Mouse (Mus musculus) midbrain, embryonic 14.5 days (tissue): ENCODE measurements around the gene Lmnb2. TPM values are rescaled to one million over a fixed set of nuclear protein-coding genes. Genes with fewer than 3 reads are reported as not detected.

Experiments
- ATAC-seq: fragments of 200-750 bp; cut with Nextera tagmentation; 2 replicates; pipeline ENCODE4 v1.8.0; 2017; ENCODE audit warnings: moderate number of reproducible peaks, moderate library complexity; ENCODE audit not compliant: low FRiP score, low TSS enrichment
- DNase-seq: peaks from one replicate; pipeline ENCODE4 v3.0.0-alpha.2; 2015
- H3K27ac ChIP-seq: fragments of 300-500 bp; sonication (generic); replicated peaks from 2 replicates; pipeline ENCODE4 v1.5.1; 2014; ENCODE audit warnings: mild to moderate bottlenecking, low read depth, low read length, moderate library complexity
- H3K27me3 ChIP-seq: fragments of 300-500 bp; sonication (generic); 2 replicates; pipeline ENCODE4 v1.6.1; 2014; ENCODE audit warnings: low read length, control low read depth, mixed read lengths; ENCODE audit not compliant: control insufficient read depth, insufficient read depth
- H3K36me3 ChIP-seq: fragments of 300-500 bp; sonication (generic); 2 replicates; pipeline ENCODE4 v1.6.1; 2014; ENCODE audit warnings: low read length, control low read depth; ENCODE audit not compliant: control insufficient read depth, insufficient read depth
- H3K4me1 ChIP-seq: fragments of 300-500 bp; sonication (generic); 2 replicates; pipeline ENCODE4 v1.6.1; 2014; ENCODE audit warnings: mild to moderate bottlenecking, antibody characterized with exemption, low read length, control low read depth; ENCODE audit not compliant: control insufficient read depth, insufficient read depth
- H3K4me2 ChIP-seq: fragments of 300-500 bp; sonication (generic); 2 replicates; pipeline ENCODE4 v1.6.1; 2014; ENCODE audit warnings: mild to moderate bottlenecking, low read length, moderate library complexity
- H3K4me3 ChIP-seq: fragments of 300-500 bp; sonication (generic); replicated peaks from 2 replicates; pipeline ENCODE4 v1.5.1; 2014; ENCODE audit warnings: low read depth, low read length
- H3K9ac ChIP-seq: fragments of 300-500 bp; sonication (generic); replicated peaks from 2 replicates; pipeline ENCODE4 v1.6.1; 2014; ENCODE audit warnings: mild to moderate bottlenecking, low read length, moderate library complexity
- H3K9me3 ChIP-seq: fragments of 300-500 bp; sonication (generic); 2 replicates; pipeline ENCODE4 v1.6.1; 2016; ENCODE audit warnings: low read length, control low read depth, mixed read lengths; ENCODE audit not compliant: control insufficient read depth
- WGBS: fragments of 180-500 bp; shearing (Covaris S2); extraction: QIAGEN DNeasy Blood & Tissue Kit; methylation state at CpG from one replicate; pipeline ENCODE4 v1.1.7; 2014; 5-methylcytosine and 5-hydroxymethylcytosine counted together
- polyA plus RNA-seq: library from polyadenylated mRNA; unstranded; fragments of >200 nt; fragmentation: Nextera tagmentation; extraction: Ambion mirVana; gene quantifications from 2 replicates; pipeline ENCODE4 v1.2.1, GENCODE M21; 2014

The Lmnb2 gene
- polyA plus RNA-seq, 1 experiment from 2014 or later, result 13.9 TPM

GRCm38 (mm10) chr10:80854913-80855748 is 62.9 kb downstream of the Lmnb2 start, which contains the start of the genes Lsm7 and Sppl2b:
Gene Lsm7, minus strand, starts transcription at chr10:80855209.
Gene Sppl2b, plus strand, starts transcription at chr10:80855275.
- no peaks in the 10 kb centered on the region for H3K9me3 ChIP-seq
- H3K27me3 ChIP-seq, result no peaks in the 10 kb centered on the region
- DNase-seq, result peak; percentile 99

More at GRCm38 (mm10) chr10:80854913-80855748, 62.9 kb downstream of the Lmnb2 start, which contains the start of the genes Lsm7 and Sppl2b:
- H3K36me3 ChIP-seq, result peaks cover 26% of the 10 kb centered on the region
- ATAC-seq, result peak; percentile 89
- H3K4me1 ChIP-seq, result peaks cover 26% of the 10 kb centered on the region
- WGBS, result 1% methylated on average over 80 of the region's 81 CpGs
- H3K9ac ChIP-seq, result peak within 1 kb of the TSS; percentile 86
- peak within 1 kb of the TSS; percentile 99 for H3K4me2 ChIP-seq
- peak within 1 kb of the TSS; percentile 97 for H3K4me3 ChIP-seq
- H3K27ac ChIP-seq, result peak within 1 kb of the TSS; percentile 71

Other genes starting within 250 kb of the Lmnb2 start
- 46.7 and 54.2 TPM in 2 replicates for gene Mknk2, start 240.1 kb downstream of the Lmnb2 start, polyA plus RNA-seq
- gene Mob3a, start 216.3 kb downstream of the Lmnb2 start, polyA plus RNA-seq, result 45.2 and 47.3 TPM in 2 replicates
- gene Izumo4, start 216.1 kb downstream of the Lmnb2 start, polyA plus RNA-seq, result 22.4 and 25.1 TPM in 2 replicates
- 106 and 116 TPM in 2 replicates for gene Ap3d1, start 176.0 kb downstream of the Lmnb2 start, polyA plus RNA-seq
- gene Dot1l, start 163.0 kb downstream of the Lmnb2 start, polyA plus RNA-seq, result 23.4 and 27.9 TPM in 2 replicates
- gene Sf3a2, start 120.0 kb downstream of the Lmnb2 start, polyA plus RNA-seq, result 57.2 and 75.1 TPM in 2 replicates
- 107 and 116 TPM in 2 replicates for gene Plekhj1, start 119.6 kb downstream of the Lmnb2 start, polyA plus RNA-seq
- 0.12 TPM in 1 of 2 replicates, not detected in the other for gene Amh, start 113.0 kb downstream of the Lmnb2 start, polyA plus RNA-seq
- gene Jsrp1, start 104.7 kb downstream of the Lmnb2 start, polyA plus RNA-seq, result 0.23 and 0.30 TPM in 2 replicates
- gene Oaz1, start 91.6 kb downstream of the Lmnb2 start, polyA plus RNA-seq, result 1,218 and 1,334 TPM in 2 replicates
- 6.2 and 7.3 TPM in 2 replicates for gene Lingo3, start 74.2 kb downstream of the Lmnb2 start, polyA plus RNA-seq
- 256 and 328 TPM in 2 replicates for gene Lsm7, start 63.0 kb downstream of the Lmnb2 start, polyA plus RNA-seq
- 60.5 and 62.7 TPM in 2 replicates for gene Sppl2b, start 63.0 kb downstream of the Lmnb2 start, polyA plus RNA-seq
- gene Tmprss9, start 46.4 kb downstream of the Lmnb2 start, polyA plus RNA-seq, result 0.26 TPM in 1 of 2 replicates, not detected in the other
- 331 and 393 TPM in 2 replicates for gene Timm13, start 17.3 kb downstream of the Lmnb2 start, polyA plus RNA-seq
- gene Gadd45b, start 11.8 kb upstream of the Lmnb2 start, polyA plus RNA-seq, result 4.3 and 8.0 TPM in 2 replicates
- gene Gng7, start 96.7 kb upstream of the Lmnb2 start, polyA plus RNA-seq, result 11.5 and 11.6 TPM in 2 replicates
- gene Diras1, start 107.4 kb upstream of the Lmnb2 start, polyA plus RNA-seq, result 24.0 and 55.4 TPM in 2 replicates
- gene Slc39a3, start 119.2 kb upstream of the Lmnb2 start, polyA plus RNA-seq, result 32.4 and 34.9 TPM in 2 replicates
- 259 and 292 TPM in 2 replicates for gene Sgta, start 141.9 kb upstream of the Lmnb2 start, polyA plus RNA-seq
- 31.2 and 38.2 TPM in 2 replicates for gene Thop1, start 151.8 kb upstream of the Lmnb2 start, polyA plus RNA-seq
- 0.09 and 0.31 TPM in 2 replicates for gene Creb3l3, start 180.6 kb upstream of the Lmnb2 start, polyA plus RNA-seq
- 236 and 240 TPM in 2 replicates for gene Map2k2, start 187.7 kb upstream of the Lmnb2 start, polyA plus RNA-seq
- gene Zbtb7a, start 217.0 kb upstream of the Lmnb2 start, polyA plus RNA-seq, result 8.1 and 12.4 TPM in 2 replicates
- gene Pias4, start 249.7 kb upstream of the Lmnb2 start, polyA plus RNA-seq, result 49.2 and 55.7 TPM in 2 replicates